Mouse (Mus musculus): ENCODE data around the gene Selplg.
"Not testable (repeated sequence)": the region's sequence is repeated elsewhere in the genome, so short reads cannot be mapped to it uniquely, and the experiment has no call there.

The Selplg gene

GRCm38 (mm10) chr5:113789075-113789788 is 43.2 kb downstream of the Selplg start:
- DNase-seq, result no peak

DNA sequence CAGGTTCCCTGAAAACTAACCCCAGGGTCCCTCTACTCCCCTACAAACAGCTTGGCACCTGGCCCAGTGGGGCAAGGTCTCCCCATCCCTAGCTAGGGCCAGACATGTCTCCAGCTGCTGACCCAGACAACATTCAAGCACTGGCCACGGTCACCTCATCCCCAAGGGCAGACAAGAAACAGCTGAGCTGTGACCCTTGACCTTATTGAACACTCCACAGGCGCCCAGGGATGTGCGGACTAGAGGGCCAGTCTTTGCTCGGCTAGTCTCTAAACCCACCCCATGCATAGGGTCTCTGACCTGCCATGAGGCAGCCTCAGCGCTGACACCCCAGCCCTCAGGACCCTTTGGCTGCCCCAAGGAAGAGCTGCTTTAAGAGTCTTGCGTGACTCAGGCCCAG is 43.8 kb downstream of the Selplg start:
- DNase-seq, result no peak

GRCm38 (mm10) chr5:113786985-113787384 is 45.5 kb downstream of the Selplg start:
- no peak for DNase-seq

DNA sequence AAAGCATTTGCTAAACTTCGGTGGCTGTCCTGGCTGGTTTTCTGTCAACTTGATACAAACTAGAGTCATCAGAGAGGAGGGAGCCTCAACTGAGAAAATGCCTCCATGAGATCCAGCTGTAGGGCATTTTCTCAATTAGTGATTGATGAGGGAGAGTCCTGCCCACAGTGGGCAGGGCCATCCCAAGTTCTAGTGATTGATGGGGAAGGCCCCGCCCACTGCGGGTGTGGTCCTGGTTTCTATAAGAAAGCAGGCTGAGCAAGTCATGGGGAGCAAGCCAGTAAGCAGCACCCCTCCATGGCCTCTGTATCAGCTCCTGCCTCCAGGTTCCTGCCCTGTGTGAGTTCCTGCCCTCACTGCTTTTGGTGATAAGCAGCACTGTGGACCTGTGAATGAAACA is 48.3 kb downstream of the Selplg start:
- not testable (repeated sequence) for DNase-seq

DNA sequence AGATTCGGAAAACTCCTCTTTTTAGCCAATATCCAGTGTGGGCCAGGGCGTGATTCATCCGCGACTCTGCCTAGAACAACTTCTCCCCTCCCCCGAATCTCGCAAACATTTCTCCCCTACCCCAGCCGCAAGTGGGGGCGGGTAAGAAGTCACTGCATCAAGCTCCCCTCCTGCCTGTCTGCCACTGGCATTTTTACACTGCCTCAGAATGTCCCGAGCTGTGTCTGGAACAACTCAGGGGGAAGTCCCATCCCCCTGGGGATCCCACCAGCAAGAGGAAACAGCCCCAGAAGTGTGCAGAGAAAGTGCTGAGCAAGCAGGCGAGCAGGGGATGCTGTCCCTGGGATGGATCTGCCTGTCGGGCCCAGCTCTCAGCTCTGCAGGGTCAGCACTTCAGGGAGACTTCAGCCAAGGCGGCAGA is 48.9 kb downstream of the Selplg start:
- DNase-seq, result no peak

- no peak for DNase-seq
Observed at GRCm38 (mm10) chr5:113782624-113783023, 49.8 kb downstream of the Selplg start.

- no peak for DNase-seq
Observed at GRCm38 (mm10) chr5:113781875-113782274, 50.6 kb downstream of the Selplg start.

GRCm38 (mm10) chr5:113781254-113781653 is 51.2 kb downstream of the Selplg start:
- no peak for DNase-seq

DNA sequence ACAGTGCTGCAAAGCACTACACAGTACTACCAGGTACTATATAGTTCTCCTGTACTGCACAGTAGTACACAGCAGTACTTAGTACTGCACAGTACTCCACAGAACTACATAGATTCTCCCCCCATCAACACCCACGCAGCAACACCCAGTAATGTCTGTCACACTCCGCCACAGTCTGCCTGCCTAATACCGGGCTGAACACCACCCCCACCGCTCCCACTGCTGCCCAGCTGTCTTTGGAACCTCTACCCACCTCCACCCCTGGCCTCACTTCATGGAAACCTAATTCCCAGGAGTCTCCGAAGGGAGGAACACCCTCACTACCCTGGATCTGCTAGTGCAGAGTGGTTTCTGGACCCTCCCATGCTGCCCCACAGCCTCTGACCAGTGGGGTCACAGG is 51.7 kb downstream of the Selplg start:
- no peak for DNase-seq

GRCm38 (mm10) chr5:113780082-113780752 is 52.2 kb downstream of the Selplg start:
- no peak for DNase-seq

- no peak for DNase-seq
Observed at GRCm38 (mm10) chr5:113779569-113779968, 52.9 kb downstream of the Selplg start.

GRCm38 (mm10) chr5:113777728-113778127 is 54.7 kb downstream of the Selplg start:
- not testable (repeated sequence) for DNase-seq

DNA sequence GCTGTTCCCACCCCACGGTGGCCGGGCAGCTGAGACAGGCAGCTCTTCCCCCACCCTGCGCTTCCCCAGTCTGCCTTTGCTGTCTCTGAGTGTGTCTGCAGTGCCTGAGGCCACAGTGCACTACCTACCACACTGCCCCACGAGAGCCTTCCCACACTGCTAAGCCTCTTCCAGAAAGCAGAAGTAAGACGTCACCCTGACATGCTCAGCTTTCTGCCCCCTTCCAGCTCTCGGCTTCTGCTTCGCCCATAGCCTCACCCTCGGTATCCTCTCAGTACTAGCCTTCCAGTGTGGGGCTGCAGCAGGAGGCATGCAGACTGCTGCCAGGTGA is 55.6 kb downstream of the Selplg start:
- DNase-seq, result no peak

DNA sequence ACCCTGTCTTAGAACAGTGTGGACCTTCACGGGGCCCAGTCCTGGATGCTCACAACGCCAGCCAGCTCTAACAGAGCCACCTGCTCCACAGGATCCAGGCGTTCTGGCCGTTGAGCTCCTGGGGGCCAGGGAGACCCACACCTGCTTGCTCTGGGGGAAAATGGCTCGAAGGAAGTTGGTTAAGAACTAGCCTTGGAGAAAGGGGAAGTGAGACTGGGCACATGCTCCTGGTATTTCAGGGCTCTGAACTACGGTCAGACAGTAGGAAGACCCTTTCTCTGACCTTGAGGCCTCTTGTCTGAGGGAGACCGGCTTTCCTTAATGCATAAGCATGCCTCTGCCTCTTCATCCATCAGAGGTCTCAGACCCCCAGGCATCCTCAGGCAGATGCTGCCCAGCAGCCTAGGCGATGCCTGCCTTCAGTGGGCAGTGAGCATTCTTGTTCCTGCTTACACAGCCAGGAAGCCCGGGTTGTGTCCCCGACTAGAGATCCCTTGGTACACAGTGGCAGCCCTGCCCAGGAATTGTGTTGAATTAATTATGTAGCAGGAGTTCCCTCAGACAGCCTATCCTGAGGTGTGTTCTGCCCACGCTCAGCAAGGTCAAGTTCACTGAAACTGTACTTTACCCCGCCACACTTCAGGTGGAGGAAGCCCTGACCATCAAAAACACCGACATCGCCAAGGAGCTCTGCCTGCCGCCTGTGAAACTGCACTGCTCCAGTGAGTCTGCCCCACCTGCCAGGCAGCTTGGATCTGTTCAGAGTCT is 56.1 kb downstream of the Selplg start:
- no peak for DNase-seq

DNA sequence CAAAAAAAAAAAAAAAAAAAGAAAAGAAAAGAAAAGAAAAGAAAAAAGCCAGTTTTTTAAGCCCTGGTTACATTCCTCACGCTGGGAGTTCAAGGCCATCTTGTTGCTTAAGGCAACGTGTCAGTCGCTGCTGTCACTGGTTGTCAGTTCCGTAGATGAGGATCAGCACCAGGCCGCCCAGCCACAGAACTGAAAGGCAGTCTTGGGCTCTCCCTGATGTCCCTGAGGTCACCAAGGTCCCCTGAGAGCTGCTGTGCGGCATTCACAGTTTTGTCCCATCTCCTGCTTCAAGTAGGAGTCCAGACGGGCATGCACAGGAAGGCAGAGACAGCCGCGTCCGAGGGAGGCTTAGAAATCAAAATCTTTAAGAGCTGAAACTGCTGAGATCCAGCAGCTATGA is 56.9 kb downstream of the Selplg start:
- DNase-seq, result no peak

GRCm38 (mm10) chr5:113773664-113774063 is 58.8 kb downstream of the Selplg start:
- DNase-seq, result peak; percentile 70

DNA sequence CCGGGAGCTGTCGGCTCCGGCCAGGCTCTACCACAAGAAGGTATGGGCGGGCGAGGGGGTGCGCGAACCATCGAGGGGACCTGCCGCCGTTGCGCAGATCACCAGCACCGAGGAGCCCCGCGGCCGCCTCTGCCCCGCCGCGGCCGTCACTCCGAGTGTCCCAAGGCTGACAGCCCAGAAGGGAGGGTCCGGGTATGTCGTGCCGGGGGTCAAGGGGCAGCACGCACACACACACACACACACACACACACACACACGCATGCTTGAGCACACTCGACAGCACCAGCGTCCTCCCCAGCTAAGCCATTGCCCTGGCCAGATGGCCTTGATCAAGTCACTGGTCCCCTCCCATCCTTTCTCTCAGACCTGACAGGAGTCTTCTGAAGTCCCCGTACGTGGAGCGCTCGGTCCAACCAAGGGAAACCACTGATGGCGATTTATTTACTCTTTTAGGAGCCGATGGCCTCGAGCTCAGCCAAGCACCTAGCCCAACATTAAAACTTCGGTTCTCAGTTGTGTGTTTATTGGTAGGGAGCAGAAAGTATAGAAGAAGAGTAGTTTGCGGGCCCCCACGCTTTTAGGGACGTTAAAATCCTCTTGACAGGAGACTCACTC is 59.4 kb downstream of the Selplg start:
- no peak for DNase-seq

DNA sequence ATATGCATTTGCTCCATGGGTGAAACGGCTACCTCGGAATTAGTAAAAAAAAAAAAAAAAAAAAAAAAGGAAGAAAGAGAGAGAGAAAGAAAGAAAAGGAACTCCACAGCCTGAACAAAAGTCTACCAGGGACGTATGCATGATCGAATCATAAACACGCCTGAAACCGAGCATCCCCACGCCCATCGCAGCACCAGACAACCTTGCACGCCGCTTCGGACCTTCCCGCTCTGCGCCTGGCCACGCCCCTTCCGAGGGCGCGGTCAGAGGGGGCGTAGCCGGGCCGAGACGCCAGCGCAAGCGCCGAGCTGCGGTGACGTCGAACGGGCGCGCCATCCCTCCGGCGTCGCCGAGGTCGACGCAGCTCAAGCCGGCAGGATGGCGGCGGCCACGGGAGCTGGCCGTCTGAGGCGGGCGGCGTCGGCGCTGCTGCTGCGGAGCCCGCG is 60.0 kb downstream of the Selplg start, which contains the start of the genes Sart3 and Iscu:
Gene Sart3, minus strand, starts transcription at position 61 of the 446 bp plus-strand sequence.
Gene Iscu, plus strand, starts transcription at position 299 of the 446 bp plus-strand sequence.
- DNase-seq, result peak; percentile 95

GRCm38 (mm10) chr5:113771213-113772162 is 61.0 kb downstream of the Selplg start:
- peak; percentile 89 for DNase-seq

DNA sequence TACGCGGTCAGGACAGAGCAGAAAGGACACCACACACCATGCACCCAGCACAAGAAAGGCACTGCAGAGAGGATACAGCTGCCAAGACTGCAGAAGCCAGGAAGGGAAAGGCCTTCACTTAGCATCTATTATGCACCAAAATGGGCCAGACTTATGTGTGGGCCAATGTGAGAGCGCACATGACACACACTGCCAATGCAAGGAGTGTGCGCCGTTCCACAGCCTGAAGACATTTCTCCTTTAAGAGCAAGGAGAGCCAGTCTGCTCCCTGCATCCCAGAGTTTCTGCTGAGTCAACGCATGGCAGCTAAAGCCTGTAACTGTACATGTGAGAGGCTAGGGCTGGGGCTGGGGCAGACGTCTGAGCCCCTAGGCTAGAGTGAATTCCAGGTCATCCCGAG is 63.6 kb downstream of the Selplg start:
- DNase-seq, result no peak
